Comparison of ENCODE assay signal across 31 mouse cellular contexts in the genomic region with DNA sequence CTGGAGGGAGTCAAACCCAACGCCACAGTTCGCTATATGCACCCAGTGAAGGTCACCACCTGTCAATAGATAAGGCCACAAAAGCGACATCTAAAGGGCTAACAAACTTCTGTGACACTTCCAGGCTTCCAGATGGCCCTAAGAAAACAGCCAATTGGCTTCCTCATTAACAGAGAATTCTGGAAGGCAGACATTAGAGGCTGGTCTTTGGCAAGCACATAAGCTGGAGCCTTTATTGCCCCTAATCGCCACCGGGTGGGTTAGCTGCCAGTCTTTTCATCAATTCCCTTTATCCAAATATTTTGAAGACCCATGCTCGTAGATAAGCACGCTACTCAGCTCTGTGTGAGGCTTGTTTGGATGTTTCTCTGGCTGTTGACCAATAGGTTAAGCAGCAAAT. TPM values are rescaled to one million over a fixed set of nuclear protein-coding genes. Genes with fewer than 3 reads are reported as not detected.
"Had no signal": no experiment of that assay in that cellular context is flagged by ENCODE, and none has a peak within 500 bp of the region (broad histone marks: within the 10 kb centered on the region; RNA-seq: fewer than 3 reads in every experiment).

No protein-coding gene starts in this region.

- H3K9me3 ChIP-seq: heart, embryonic 13.5 days; heart, embryonic 15.5 days; hindbrain, embryonic 10.5 days; hindbrain, embryonic 12.5 days; intestine, embryonic 15.5 days; limb, embryonic 10.5 days; limb, embryonic 12.5 days; liver, embryonic 12.5 days had no signal

- H3K4me2 ChIP-seq: heart, embryonic 11.5 days; heart, embryonic 13.5 days; heart, embryonic 15.5 days; hindbrain, embryonic 12.5 days; hindbrain, embryonic 14.5 days; intestine, embryonic 15.5 days; limb, embryonic 12.5 days; liver, embryonic 12.5 days had no signal

- H3K4me3 ChIP-seq: gastrocnemius, adult 2 months; heart, adult 2 months; heart, embryonic 13.5 days; heart, embryonic 15.5 days; hindbrain, embryonic 10.5 days; hindbrain, embryonic 12.5 days; intestine, embryonic 15.5 days; layer of hippocampus, adult 2 months; left cerebral cortex, adult 2 months; limb, embryonic 10.5 days; limb, embryonic 12.5 days; liver, embryonic 12.5 days had no signal

- H3K27ac ChIP-seq: gastrocnemius, adult 2 months; heart, adult 2 months; heart, embryonic 13.5 days; heart, embryonic 15.5 days; hindbrain, embryonic 10.5 days; hindbrain, embryonic 12.5 days; hindbrain, embryonic 14.5 days; intestine, embryonic 15.5 days; layer of hippocampus, adult 2 months; left cerebral cortex, adult 2 months; limb, embryonic 10.5 days; limb, embryonic 12.5 days; liver, embryonic 12.5 days; liver, embryonic 14.5 days had no signal

- H3K9ac ChIP-seq: heart, embryonic 13.5 days; heart, embryonic 15.5 days; hindbrain, embryonic 12.5 days; hindbrain, embryonic 14.5 days; intestine, embryonic 15.5 days; limb, embryonic 12.5 days; liver, embryonic 12.5 days; liver, embryonic 14.5 days had no signal

- DNase-seq: gastrocnemius, adult 2 months; gastrocnemius, postnatal 10 days; gastrocnemius, postnatal 25 days; heart, adult 2 months; heart, postnatal 14 days; heart, postnatal 36 days; kidney, adult 18-20 months; kidney, adult 8-10 months; kidney, postnatal 10 days; kidney, postnatal 25 days; kidney, postnatal 4 days; liver had no signal

- ATAC-seq: hindbrain, embryonic 16.5 days; inflammation-experienced regulatory T-cells, adult 6 months; intestine, embryonic 15.5 days; intestine, postnatal 0 days; liver, embryonic 12.5 days had no signal

RNA-seq across cellular contexts. Expression of a gene that starts 1.7 kb away (rescaled TPM):
- total RNA-seq: granulocyte monocyte progenitor cell, adult 5-6 weeks had no signal
- polyA plus RNA-seq: heart, embryonic 11.5 days; inflammation-experienced regulatory T-cells, adult 6 months; kidney, embryonic 14.5 days; kidney, embryonic 16.5 days; limb, embryonic 10.5 days; liver, embryonic 12.5 days; liver, embryonic 14.5 days had no signal
